In the genomic region with DNA sequence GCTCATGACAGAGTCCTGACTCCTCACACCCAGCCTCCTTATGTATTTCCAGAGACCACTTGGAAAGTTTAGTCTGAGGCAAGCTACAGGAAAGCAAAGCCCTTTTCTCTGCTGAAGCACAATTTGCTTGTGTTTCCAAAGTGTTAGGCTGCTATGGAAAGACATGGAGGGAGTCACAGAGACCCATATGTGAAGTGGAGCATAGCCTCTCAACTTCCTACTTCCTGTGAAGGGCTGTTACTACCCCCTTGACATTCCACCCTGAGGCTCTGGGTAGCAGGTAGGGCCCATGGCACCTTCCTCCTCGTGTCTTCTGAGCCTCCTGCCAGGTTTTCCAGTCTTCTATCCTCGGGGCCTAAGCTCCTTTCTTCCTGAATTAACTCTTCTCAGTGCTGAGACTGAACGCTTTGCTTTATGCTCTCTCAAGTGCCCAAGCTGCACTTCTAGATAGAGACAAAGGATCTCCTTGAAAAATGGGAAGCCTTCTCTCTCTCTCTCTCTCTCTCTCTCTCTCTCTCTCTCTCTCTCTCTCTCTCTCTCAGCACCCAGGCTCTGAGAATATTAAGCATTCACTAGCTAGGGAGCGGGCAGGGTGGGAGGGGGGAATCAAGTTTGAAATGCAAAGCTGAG, we compare ENCODE assay signal across 8 mouse cellular contexts. TPM values are rescaled to one million over a fixed set of nuclear protein-coding genes. Genes with fewer than 3 reads are reported as not detected.
DNase-seq lines count a peak whose midpoint lies in the region; ATAC-seq and TF ChIP-seq lines count a peak whose summit lies in the region.
"Had no signal": no experiment of that assay in that cellular context is flagged by ENCODE, and none has a peak within 500 bp of the region (broad histone marks: within the 10 kb centered on the region; RNA-seq: fewer than 3 reads in every experiment).

No protein-coding gene starts in this region.

- H3K27ac ChIP-seq in lung, embryonic 16.5 days (ENCODE audit: low read length) = peak overlapping the region; percentile 91
- peak overlapping the region; percentile 97 for H3K27ac ChIP-seq in embryonic fibroblast, embryonic 13.5 days (ENCODE audit: insufficient read depth, low read length)
- peak overlapping the region; percentile 52 for H3K27ac ChIP-seq in intestine, embryonic 16.5 days (ENCODE audit: low read length)
- peak overlapping the region; percentile 52; the same call in 1 of the 2 replicates for H3K27ac ChIP-seq in stomach, embryonic 14.5 days (ENCODE audit: low read length)

- H3K4me1 ChIP-seq in lung, embryonic 16.5 days (replicated peaks; ENCODE audit: control insufficient read depth, insufficient read depth, low read length) = peaks cover 59% of the 10 kb centered on the region
- H3K4me1 ChIP-seq in embryonic fibroblast, embryonic 13.5 days (ENCODE audit: control insufficient read depth, insufficient read depth, low read length) = peaks cover 31% of the 10 kb centered on the region
- H3K4me1 ChIP-seq in intestine, embryonic 16.5 days (ENCODE audit: control insufficient read depth, insufficient read depth, low read length) = peaks cover 37% of the 10 kb centered on the region
- H3K4me1 ChIP-seq in stomach, embryonic 14.5 days (ENCODE audit: control insufficient read depth, insufficient read depth, low read length) = peaks cover 30% of the 10 kb centered on the region

- ATAC-seq in lung, embryonic 16.5 days (ENCODE audit: low read depth) = peak; percentile 67
- ATAC-seq in intestine, embryonic 16.5 days = no peak
- no peak for ATAC-seq in stomach, embryonic 14.5 days (ENCODE audit: insufficient number of reproducible peaks, insufficient read depth, low FRiP score, low read depth)

- H3K4me3 ChIP-seq in lung, embryonic 16.5 days (ENCODE audit: low read length) = no peak overlapping the region
- H3K4me3 ChIP-seq in embryonic fibroblast, embryonic 13.5 days (ENCODE audit: insufficient read depth, low read length) = no peak overlapping the region
- no peak overlapping the region for H3K4me3 ChIP-seq in intestine, embryonic 16.5 days (ENCODE audit: low read length)
- no peak overlapping the region for H3K4me3 ChIP-seq in stomach, embryonic 14.5 days (ENCODE audit: low read depth, low read length)

- 25% methylated on average over 4 of the region's 4 CpGs for WGBS in lung, embryonic 16.5 days
- 40% methylated on average over 4 of the region's 4 CpGs for WGBS in intestine, embryonic 16.5 days
- WGBS in stomach, embryonic 14.5 days = 38% methylated on average over 4 of the region's 4 CpGs

- H3K9me3 ChIP-seq in lung, embryonic 16.5 days (ENCODE audit: control insufficient read depth, low read length) = no peaks in the 10 kb centered on the region
- no peaks in the 10 kb centered on the region for H3K9me3 ChIP-seq in intestine, embryonic 16.5 days (ENCODE audit: control insufficient read depth, low read length)
- H3K9me3 ChIP-seq in stomach, embryonic 14.5 days (ENCODE audit: control insufficient read depth, low read depth, low read length) = no peaks in the 10 kb centered on the region

- no peaks in the 10 kb centered on the region for H3K36me3 ChIP-seq in lung, embryonic 16.5 days (ENCODE audit: control insufficient read depth, insufficient read depth, low read length)
- H3K36me3 ChIP-seq in intestine, embryonic 16.5 days (ENCODE audit: control insufficient read depth, insufficient read depth, low read length) = no peaks in the 10 kb centered on the region
- no peaks in the 10 kb centered on the region for H3K36me3 ChIP-seq in stomach, embryonic 14.5 days (ENCODE audit: control insufficient read depth, insufficient read depth, low read length)

- TF ChIP-seq POLR2A in embryonic fibroblast, embryonic 13.5 days (IDR thresholded peaks at IDR 0.05; ENCODE audit: low read depth, low read length) = no peak

- H3K4me2 ChIP-seq in lung, embryonic 16.5 days (ENCODE audit: low read depth, low read length) = peak overlapping the region; percentile 0; the same call in 1 of the 2 replicates
- no peak overlapping the region for H3K4me2 ChIP-seq in intestine, embryonic 16.5 days (ENCODE audit: low read depth, low read length)
- H3K4me2 ChIP-seq in stomach, embryonic 14.5 days (replicated peaks; ENCODE audit: low read depth, low read length) = no peak overlapping the region

- no peaks in the 10 kb centered on the region for H3K27me3 ChIP-seq in lung, embryonic 16.5 days (ENCODE audit: control insufficient read depth, insufficient read depth, low read depth, low read length)
- H3K27me3 ChIP-seq in intestine, embryonic 16.5 days (replicated peaks; ENCODE audit: control insufficient read depth, insufficient read depth, low read length) = no peaks in the 10 kb centered on the region
- H3K27me3 ChIP-seq in stomach, embryonic 14.5 days (ENCODE audit: control insufficient read depth, insufficient read depth, low read length) = no peaks in the 10 kb centered on the region

- no peak for DNase-seq in lung, postnatal 10 days
- DNase-seq in cerebellum, postnatal 14 days = no peak
- no peak for DNase-seq in cerebellum, adult 18-20 months
- DNase-seq: layer of hippocampus, adult 9-11 months had no signal

- TF ChIP-seq CTCF in embryonic fibroblast, embryonic 13.5 days (IDR thresholded peaks at IDR 0.05; ENCODE audit: borderline replicate concordance, insufficient read depth, low read length) = no peak

- peak overlapping the region; percentile 4; the same call in 1 of the 2 replicates for H3K9ac ChIP-seq in lung, embryonic 16.5 days (ENCODE audit: low read length)
- H3K9ac ChIP-seq in intestine, embryonic 16.5 days (ENCODE audit: low read depth, low read length) = peak overlapping the region; percentile 11; the same call in 1 of the 2 replicates
- no peak overlapping the region for H3K9ac ChIP-seq in stomach, embryonic 14.5 days (replicated peaks; ENCODE audit: low read depth, low read length)

RNA-seq across cellular contexts. Expression of gene Ier5, which starts 47.2 kb away (rescaled TPM):
- polyA plus RNA-seq in lung, embryonic 16.5 days (2015; fragmentation: Nextera tagmentation; extraction: Ambion mirVana) = 4.3 and 4.5 TPM in 2 replicates
- 37.2 and 48.4 TPM in 2 replicates for polyA plus RNA-seq in embryonic fibroblast, embryonic 13.5 days (2011; ENCODE audit: insufficient read length, low read depth, missing spikeins)
- 2.0 and 2.6 TPM in 2 replicates for polyA plus RNA-seq in intestine, embryonic 16.5 days (2015; fragmentation: Nextera tagmentation; extraction: Ambion mirVana)
- polyA plus RNA-seq in stomach, embryonic 14.5 days (2014; fragmentation: Nextera tagmentation; extraction: Ambion mirVana) = 7.1 and 8.2 TPM in 2 replicates
